Mouse (Mus musculus): ENCODE data around the gene Fcrl6. TPM values are rescaled to one million over a fixed set of nuclear protein-coding genes. Genes with fewer than 3 reads are reported as not detected.

Fcrl6 gene
- polyA plus RNA-seq, 1 experiment, result not detected

DNA sequence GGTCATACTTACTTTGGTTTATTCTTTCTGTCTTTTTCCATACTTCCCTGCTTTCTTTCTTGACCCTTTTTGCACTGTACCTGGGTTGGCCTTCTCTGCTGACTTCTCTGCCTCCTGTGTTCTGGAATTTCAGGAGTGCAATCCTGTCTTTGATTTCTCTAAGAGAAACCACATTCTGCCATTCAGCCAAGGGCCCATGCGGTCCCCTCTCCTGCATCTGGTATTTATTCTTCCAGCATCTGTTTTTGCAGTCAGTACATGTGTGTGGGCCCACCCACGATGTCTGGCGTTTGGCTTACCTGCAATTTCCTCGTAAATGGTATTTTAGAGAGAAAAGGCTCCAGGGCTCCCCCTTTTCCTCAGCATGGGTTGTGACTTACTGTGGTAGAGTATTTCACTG lies 15.8 kb upstream of the Fcrl6 start:
- H3K36me3 ChIP-seq (ENCODE audit: control insufficient read depth, insufficient read depth), result no peaks in the 10 kb centered on the region
- peaks cover 19% of the 10 kb centered on the region for H3K27me3 ChIP-seq (ENCODE audit: control insufficient read depth, insufficient read depth, insufficient read length)
- H3K4me3 ChIP-seq (ENCODE audit: insufficient read depth, poor library complexity, severe bottlenecking), result no peak overlapping the region
- H3K79me3 ChIP-seq (ENCODE audit: low read depth), result no peaks in the 10 kb centered on the region
- no peak for TF ChIP-seq FOSL1 (IDR thresholded peaks at IDR 0.05; ENCODE audit: insufficient read depth, low read length, poor library complexity, severe bottlenecking)
- TF ChIP-seq CTCF (IDR thresholded peaks at IDR 0.05; ENCODE audit: control insufficient read depth, insufficient read depth, insufficient read length), result no peak
- no peak for TF ChIP-seq MYOD1 (IDR thresholded peaks at IDR 0.05; ENCODE audit: control insufficient read depth, insufficient read length, low read depth)
- no peak for TF ChIP-seq MYOG (IDR thresholded peaks at IDR 0.05; ENCODE audit: control insufficient read depth, extremely low read depth, insufficient read length)
- TF ChIP-seq MAX (IDR thresholded peaks at IDR 0.05), result no peak
- TF ChIP-seq USF1 (IDR thresholded peaks at IDR 0.05; ENCODE audit: low read depth), result no peak
- no peak for TF ChIP-seq CEBPB (IDR thresholded peaks at IDR 0.05; ENCODE audit: low read depth)
- no peaks in the 10 kb centered on the region for H3K79me2 ChIP-seq (ENCODE audit: control insufficient read depth, insufficient read depth)
- H3ac ChIP-seq (ENCODE audit: control insufficient read depth, insufficient read length, low read depth), result no peak overlapping the region

DNA sequence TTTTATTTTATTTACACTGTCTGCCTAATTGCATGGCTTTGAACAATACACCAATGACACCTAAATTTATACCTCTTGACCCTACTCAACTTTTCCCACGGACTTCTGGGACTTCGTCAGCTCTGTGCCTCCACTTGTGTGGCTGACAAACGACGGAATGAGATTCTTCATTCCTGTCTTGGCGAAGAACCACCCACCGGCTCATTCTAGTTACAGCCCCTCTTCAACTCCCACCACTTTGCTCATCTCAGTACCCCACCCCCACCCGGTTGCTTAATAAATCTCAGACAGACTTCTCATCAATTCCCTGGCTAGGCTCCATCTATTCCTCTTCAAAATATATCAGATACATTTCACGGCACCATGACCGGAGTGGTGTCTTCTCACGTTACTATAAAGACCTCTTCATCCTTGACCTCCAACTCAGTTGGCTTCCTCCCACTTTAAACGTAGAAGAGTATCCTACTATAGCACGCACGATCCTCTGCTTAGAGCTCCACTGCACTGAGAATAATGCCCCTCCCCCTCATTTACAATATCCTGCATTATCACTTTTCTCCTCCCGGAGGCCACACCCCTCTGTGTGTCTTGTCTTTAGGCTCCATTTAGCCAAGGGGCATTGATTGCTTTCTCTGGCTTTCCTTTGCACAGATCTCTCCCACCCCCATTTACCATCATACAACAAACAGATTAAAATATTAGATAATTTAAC lies 15.2 kb upstream of the Fcrl6 start:
- no peaks in the 10 kb centered on the region for H3K79me2 ChIP-seq (ENCODE audit: control insufficient read depth, insufficient read depth)
- TF ChIP-seq FOSL1 (IDR thresholded peaks at IDR 0.05; ENCODE audit: insufficient read depth, low read length, poor library complexity, severe bottlenecking), result no peak
- no peak for TF ChIP-seq MYOD1 (IDR thresholded peaks at IDR 0.05; ENCODE audit: control insufficient read depth, insufficient read length, low read depth)
- TF ChIP-seq CTCF (IDR thresholded peaks at IDR 0.05; ENCODE audit: control insufficient read depth, insufficient read depth, insufficient read length), result no peak
- no peak for TF ChIP-seq CEBPB (IDR thresholded peaks at IDR 0.05; ENCODE audit: low read depth)
- no peak for TF ChIP-seq MYOG (IDR thresholded peaks at IDR 0.05; ENCODE audit: control insufficient read depth, extremely low read depth, insufficient read length)
- H3K4me3 ChIP-seq (ENCODE audit: insufficient read depth, poor library complexity, severe bottlenecking), result no peak overlapping the region
- peaks cover 19% of the 10 kb centered on the region for H3K27me3 ChIP-seq (ENCODE audit: control insufficient read depth, insufficient read depth, insufficient read length)
- no peaks in the 10 kb centered on the region for H3K79me3 ChIP-seq (ENCODE audit: low read depth)
- H3K36me3 ChIP-seq (ENCODE audit: control insufficient read depth, insufficient read depth), result no peaks in the 10 kb centered on the region
- H3ac ChIP-seq (ENCODE audit: control insufficient read depth, insufficient read length, low read depth), result no peak overlapping the region

DNA sequence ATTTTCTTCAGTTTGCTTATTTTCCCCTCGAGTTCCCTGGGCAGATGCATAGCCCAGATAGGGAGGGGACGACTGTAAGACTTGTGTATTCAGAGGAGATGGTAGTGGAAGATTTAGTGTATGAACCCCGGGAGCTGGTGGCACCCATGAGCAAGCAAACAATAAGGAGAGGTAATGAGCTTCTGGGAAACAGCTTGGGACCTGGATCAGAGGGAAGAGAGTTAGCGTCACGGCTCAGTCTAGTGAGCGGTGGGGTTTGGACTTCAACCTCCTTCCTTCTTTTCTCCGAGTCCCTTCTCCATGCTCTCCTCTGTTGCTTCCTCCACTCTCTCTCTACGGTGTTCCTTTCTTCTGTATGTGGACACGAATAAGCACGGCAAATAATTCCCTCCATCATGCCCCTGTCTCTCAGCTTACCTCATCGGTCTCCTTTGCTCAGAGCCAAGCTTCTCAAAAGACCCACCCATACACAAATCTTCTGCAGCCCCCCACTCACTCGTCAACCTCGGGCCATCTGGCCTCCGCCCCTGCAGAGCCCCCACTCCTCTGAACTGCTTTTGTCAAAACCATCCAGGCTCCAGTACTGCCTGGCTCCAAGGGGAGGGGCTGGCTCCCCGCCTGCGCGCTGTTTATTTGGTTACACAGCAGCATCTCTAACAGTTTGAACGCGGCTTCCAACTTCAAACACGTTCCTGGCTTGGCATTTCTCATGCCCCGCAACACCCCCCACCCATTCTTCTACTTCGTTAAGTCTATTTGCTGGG lies 14.4 kb upstream of the Fcrl6 start:
- no peaks in the 10 kb centered on the region for H3K79me3 ChIP-seq (ENCODE audit: low read depth)
- no peak overlapping the region for H3ac ChIP-seq (ENCODE audit: control insufficient read depth, insufficient read length, low read depth)
- H3K4me3 ChIP-seq (ENCODE audit: insufficient read depth, poor library complexity, severe bottlenecking), result no peak overlapping the region
- no peaks in the 10 kb centered on the region for H3K79me2 ChIP-seq (ENCODE audit: control insufficient read depth, insufficient read depth)
- H3K36me3 ChIP-seq (ENCODE audit: control insufficient read depth, insufficient read depth), result no peaks in the 10 kb centered on the region
- TF ChIP-seq FOSL1 (IDR thresholded peaks at IDR 0.05; ENCODE audit: insufficient read depth, low read length, poor library complexity, severe bottlenecking) (no peak), MYOG (IDR thresholded peaks at IDR 0.05; ENCODE audit: control insufficient read depth, extremely low read depth, insufficient read length) (no peak), CEBPB (IDR thresholded peaks at IDR 0.05; ENCODE audit: low read depth) (no peak), USF1 (IDR thresholded peaks at IDR 0.05; ENCODE audit: low read depth) (no peak), MYOD1 (IDR thresholded peaks at IDR 0.05; ENCODE audit: control insufficient read depth, insufficient read length, low read depth) (no peak), CTCF (IDR thresholded peaks at IDR 0.05; ENCODE audit: control insufficient read depth, insufficient read depth, insufficient read length) (no peak), MAX (IDR thresholded peaks at IDR 0.05) (no peak)
- peaks cover 19% of the 10 kb centered on the region for H3K27me3 ChIP-seq (ENCODE audit: control insufficient read depth, insufficient read depth, insufficient read length)

DNA sequence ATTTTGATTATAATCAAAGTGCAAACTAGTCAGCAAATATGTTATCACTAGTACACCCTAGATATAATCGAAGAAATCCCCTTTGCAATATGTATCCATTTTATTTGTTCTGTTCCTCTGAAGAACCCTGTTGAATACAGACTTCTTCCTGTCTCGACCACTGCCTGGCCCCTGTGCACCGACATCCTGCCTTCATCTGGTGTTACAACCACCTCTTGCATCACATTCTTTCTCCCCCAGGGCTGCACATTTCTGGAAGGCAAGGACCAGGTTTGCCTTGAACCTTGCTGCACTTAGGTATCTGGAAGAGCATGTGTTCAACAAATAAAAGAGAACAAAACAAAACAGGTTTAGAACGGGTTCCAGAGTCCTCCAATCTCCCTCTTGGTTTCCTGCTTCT lies 13.1 kb upstream of the Fcrl6 start:
- H3K36me3 ChIP-seq (ENCODE audit: control insufficient read depth, insufficient read depth), result no peaks in the 10 kb centered on the region
- H3K4me3 ChIP-seq (ENCODE audit: insufficient read depth, poor library complexity, severe bottlenecking), result no peak overlapping the region
- H3K79me2 ChIP-seq (ENCODE audit: control insufficient read depth, insufficient read depth), result no peaks in the 10 kb centered on the region
- H3K79me3 ChIP-seq (ENCODE audit: low read depth), result no peaks in the 10 kb centered on the region
- peaks cover 19% of the 10 kb centered on the region for H3K27me3 ChIP-seq (ENCODE audit: control insufficient read depth, insufficient read depth, insufficient read length)
- TF ChIP-seq USF1 (IDR thresholded peaks at IDR 0.05; ENCODE audit: low read depth), result no peak
- TF ChIP-seq MAX (IDR thresholded peaks at IDR 0.05), result no peak
- no peak for TF ChIP-seq MYOG (IDR thresholded peaks at IDR 0.05; ENCODE audit: control insufficient read depth, extremely low read depth, insufficient read length)
- no peak for TF ChIP-seq CEBPB (IDR thresholded peaks at IDR 0.05; ENCODE audit: low read depth)
- no peak for TF ChIP-seq CTCF (IDR thresholded peaks at IDR 0.05; ENCODE audit: control insufficient read depth, insufficient read depth, insufficient read length)
- no peak for TF ChIP-seq FOSL1 (IDR thresholded peaks at IDR 0.05; ENCODE audit: insufficient read depth, low read length, poor library complexity, severe bottlenecking)
- TF ChIP-seq MYOD1 (IDR thresholded peaks at IDR 0.05; ENCODE audit: control insufficient read depth, insufficient read length, low read depth), result no peak
- H3ac ChIP-seq (ENCODE audit: control insufficient read depth, insufficient read length, low read depth), result no peak overlapping the region

DNA sequence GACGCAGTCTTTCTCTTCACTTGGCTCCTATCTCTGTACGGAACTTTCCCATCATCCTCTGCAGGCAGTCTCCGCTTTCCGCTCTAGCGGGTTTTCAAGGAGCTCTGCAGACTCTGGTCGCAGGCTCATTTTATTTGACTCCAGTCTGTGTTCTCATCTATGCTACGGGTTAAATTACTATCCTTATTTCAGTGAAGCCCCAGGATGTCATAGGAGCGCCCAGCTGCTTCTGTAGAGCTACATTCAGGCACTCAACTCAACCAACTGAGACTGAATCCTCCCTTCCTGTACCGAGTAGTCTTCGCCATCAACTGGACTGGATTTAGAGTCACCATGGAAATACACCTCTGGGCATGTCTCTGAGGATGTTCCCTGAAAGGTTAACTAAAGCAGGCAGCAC lies 12.3 kb upstream of the Fcrl6 start:
- Histone ChIP-seq H3K79me2 (ENCODE audit: control insufficient read depth, insufficient read depth) (no peaks in the 10 kb centered on the region), H3K36me3 (ENCODE audit: control insufficient read depth, insufficient read depth) (no peaks in the 10 kb centered on the region), H3K4me3 (ENCODE audit: insufficient read depth, poor library complexity, severe bottlenecking) (no peak overlapping the region), H3K79me3 (ENCODE audit: low read depth) (no peaks in the 10 kb centered on the region), H3ac (ENCODE audit: control insufficient read depth, insufficient read length, low read depth) (no peak overlapping the region), H3K27me3 (ENCODE audit: control insufficient read depth, insufficient read depth, insufficient read length) (peaks cover 19% of the 10 kb centered on the region)
- no peak for TF ChIP-seq MAX (IDR thresholded peaks at IDR 0.05)
- TF ChIP-seq MYOD1 (IDR thresholded peaks at IDR 0.05; ENCODE audit: control insufficient read depth, insufficient read length, low read depth), result no peak
- no peak for TF ChIP-seq CTCF (IDR thresholded peaks at IDR 0.05; ENCODE audit: control insufficient read depth, insufficient read depth, insufficient read length)
- TF ChIP-seq CEBPB (IDR thresholded peaks at IDR 0.05; ENCODE audit: low read depth), result no peak
